Mouse (Mus musculus) MEL (cell line): ENCODE measurements at regions not wholly inside any gene's neighbourhood (a gene's known extent, or its start where the extent isn't known, plus 50 kb on each side); places are given as distances from the start of the nearest gene placed in this dataset.

ENCODE experiments used
- CTCF ChIP-seq, 3 experiments: IDR thresholded peaks in 2 of 3; conservative IDR thresholded peaks in 1 of 3; 2 replicates each; pipeline ENCODE4 v1.5.1; 2011 to 2012; ENCODE audit warnings: low read length in 3 of 3, low read depth in 2 of 3, mild to moderate bottlenecking in 2 of 3, improper control_type of control experiment in 1 of 3, inconsistent platforms in 1 of 3, mixed read lengths in 1 of 3, moderate library complexity in 1 of 3; ENCODE audit not compliant: control insufficient read depth in 1 of 3, insufficient read depth in 1 of 3, poor library complexity in 1 of 3, severe bottlenecking in 1 of 3
- MAFK ChIP-seq: IDR thresholded peaks from 2 replicates; pipeline ENCODE4 v1.6.1; 2011; ENCODE audit warnings: low read depth, mild to moderate bottlenecking, low read length, improper control_type of control experiment, borderline replicate concordance
- POLR2A ChIP-seq, 2 experiments: IDR thresholded peaks; 2 replicates each; pipeline ENCODE4 v1.6.1; 2011 to 2012; ENCODE audit warnings: low read length in 2 of 2, mild to moderate bottlenecking in 2 of 2, control low read depth in 1 of 2, improper control_type of control experiment in 1 of 2, low read depth in 1 of 2, moderate library complexity in 1 of 2; ENCODE audit not compliant: control insufficient read depth in 1 of 2, insufficient read depth in 1 of 2, poor library complexity in 1 of 2
- POLR2AphosphoS2 ChIP-seq: IDR thresholded peaks from 2 replicates; pipeline ENCODE4 v1.6.1; 2011; ENCODE audit warnings: low read length, improper control_type of control experiment
- RAD21 ChIP-seq: IDR thresholded peaks from 2 replicates; pipeline ENCODE4 v1.6.1; 2011; ENCODE audit warnings: mild to moderate bottlenecking, low read depth, low read length, improper control_type of control experiment
- RCOR1 ChIP-seq: IDR thresholded peaks from 2 replicates; pipeline ENCODE4 v1.6.1; 2012; ENCODE audit warnings: low read depth, mild to moderate bottlenecking, inconsistent platforms, low read length, improper control_type of control experiment
- TCF12 ChIP-seq: IDR thresholded peaks from 2 replicates; pipeline ENCODE4 v1.6.1; 2014; ENCODE audit warnings: low read depth, mild to moderate bottlenecking, inconsistent platforms, low read length, improper control_type of control experiment, moderate library complexity

GRCm38 (mm10) chr12:86819568-86819967, 65.0 kb downstream of the Irf2bpl start:
- TF ChIP-seq MAFK (no peak), CTCF (IDR thresholded peaks at IDR 0.05 in 2 of 3, conservative IDR thresholded peaks at IDR 0.05 in 1 of 3; ENCODE audit: control insufficient read depth in 1 of 3, insufficient read depth in 1 of 3, low read depth in 2 of 3, low read length in 3 of 3, poor library complexity in 1 of 3, severe bottlenecking in 1 of 3) (no peak), POLR2A (IDR thresholded peaks at IDR 0.05; ENCODE audit: control insufficient read depth in 1 of 2, insufficient read depth in 1 of 2, low read depth in 1 of 2, low read length in 2 of 2, poor library complexity in 1 of 2) (no peak), TCF12 (no peak), POLR2AphosphoS2 (no peak), RAD21 (no peak), RCOR1 (no peak)
